Mouse (Mus musculus): ENCODE results near the gene 4930564D02Rik. TPM values are rescaled to one million over a fixed set of nuclear protein-coding genes. Genes with fewer than 3 reads are reported as not detected.

4930564D02Rik gene
- total RNA-seq (2021) = not detected
- long read RNA-seq, experiment 1 = 0 reads
- long read RNA-seq, experiment 2 = 0 reads

DNA sequence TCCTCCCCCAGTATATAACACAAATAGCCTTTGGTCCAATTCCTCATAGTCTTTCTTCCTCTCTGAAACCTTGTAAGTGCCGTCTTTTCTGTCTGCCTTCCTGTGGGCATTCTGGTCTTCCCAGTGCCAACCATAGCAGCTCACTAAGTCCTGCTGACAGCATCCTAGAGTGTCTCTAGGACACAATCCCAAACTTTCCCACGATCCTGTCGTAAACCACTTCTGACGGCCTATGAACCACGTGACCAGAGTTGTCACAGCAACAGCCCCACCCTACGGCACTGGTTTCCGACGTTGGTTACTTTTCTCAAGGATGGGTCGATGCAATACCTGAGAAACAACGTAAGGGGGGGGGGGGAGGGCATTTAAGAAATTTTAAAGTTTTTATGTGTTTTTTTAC lies at the start of gene 4930564D02Rik:
Gene 4930564D02Rik (plus strand): TSS at position 301 of the 400 bp plus-strand sequence.
- DNase-seq (ENCODE audit: low spot score in 2 of 2) = no peak

DNA sequence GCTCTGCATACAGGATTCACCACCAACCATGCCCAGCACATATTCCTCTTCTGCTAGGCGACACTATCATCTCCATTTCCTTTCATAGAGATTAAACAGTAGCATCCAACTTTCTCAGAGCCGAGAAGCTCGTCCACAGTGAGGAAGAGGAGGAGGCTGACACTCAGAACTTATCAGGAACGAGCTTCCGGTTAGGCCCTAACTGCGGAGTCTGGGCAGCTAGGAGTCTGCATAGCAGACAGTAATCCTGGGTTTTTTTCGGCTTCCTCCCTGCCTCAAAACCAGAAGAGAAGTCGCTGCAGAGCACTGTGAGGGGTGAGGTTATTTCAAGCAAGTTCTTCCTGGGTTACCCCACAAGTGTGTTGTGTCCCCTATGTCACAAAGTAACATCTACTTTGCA lies 49.3 kb upstream of the 4930564D02Rik start:
- no peak for DNase-seq (ENCODE audit: low spot score in 2 of 2)

DNA sequence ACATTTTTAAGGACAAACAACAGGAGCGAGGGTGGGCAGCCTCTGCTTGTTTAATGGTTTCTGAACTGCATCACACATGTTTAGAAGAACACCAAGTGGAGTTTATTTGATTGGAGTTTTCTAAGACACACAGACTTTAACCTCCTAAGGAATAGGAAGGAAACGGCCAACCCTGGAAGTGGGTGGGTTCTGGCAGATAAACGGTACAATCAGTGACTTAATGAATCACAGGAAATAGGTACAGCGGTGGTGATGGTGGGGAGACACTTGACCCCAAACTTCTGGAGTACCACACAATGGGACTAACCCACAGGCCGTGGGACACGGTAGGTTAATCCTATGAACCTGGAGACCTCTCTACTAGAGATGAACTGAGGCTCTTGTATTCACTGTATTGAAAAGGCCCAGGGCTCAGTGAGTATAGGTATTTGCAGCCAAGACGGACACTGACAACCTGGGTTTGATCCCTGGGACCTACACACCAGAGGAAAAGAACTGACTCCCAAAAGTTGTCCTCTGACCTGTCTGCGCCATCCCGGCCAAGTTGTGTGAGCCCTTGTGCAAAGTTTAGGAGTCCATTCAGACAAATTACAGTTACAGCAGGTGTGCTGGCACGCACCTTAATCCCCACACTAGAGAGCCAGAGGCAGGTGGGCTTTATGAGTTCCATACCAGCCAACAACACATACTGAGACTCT lies 48.4 kb upstream of the 4930564D02Rik start:
- DNase-seq (ENCODE audit: low spot score in 2 of 2) = no peak

DNA sequence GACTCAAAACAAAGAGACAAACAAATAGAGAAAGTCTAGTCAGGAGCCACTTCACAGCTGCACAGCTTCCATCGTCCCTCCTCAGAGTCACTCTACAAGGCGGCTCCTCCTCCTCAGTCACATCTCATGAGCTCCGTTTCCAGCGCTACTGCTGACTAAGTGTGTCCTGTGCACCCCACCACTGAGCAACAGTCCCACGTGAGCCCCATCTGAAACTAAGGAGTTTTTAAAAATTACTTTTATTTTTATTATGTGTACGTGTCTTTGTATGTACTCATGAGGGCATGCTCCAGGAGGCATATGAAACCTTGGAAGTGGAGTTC lies 47.9 kb upstream of the 4930564D02Rik start:
- no peak for DNase-seq (ENCODE audit: low spot score in 2 of 2)

GRCm38 (mm10) chr3:105019826-105020692 lies 46.6 kb upstream of the 4930564D02Rik start:
- DNase-seq (ENCODE audit: low spot score in 2 of 2) = no peak

GRCm38 (mm10) chr3:105023371-105024005 lies 43.2 kb upstream of the 4930564D02Rik start:
- DNase-seq (ENCODE audit: low spot score in 2 of 2) = no peak

GRCm38 (mm10) chr3:105036281-105036847 lies 30.3 kb upstream of the 4930564D02Rik start:
- DNase-seq (ENCODE audit: low spot score in 2 of 2) = no peak

DNA sequence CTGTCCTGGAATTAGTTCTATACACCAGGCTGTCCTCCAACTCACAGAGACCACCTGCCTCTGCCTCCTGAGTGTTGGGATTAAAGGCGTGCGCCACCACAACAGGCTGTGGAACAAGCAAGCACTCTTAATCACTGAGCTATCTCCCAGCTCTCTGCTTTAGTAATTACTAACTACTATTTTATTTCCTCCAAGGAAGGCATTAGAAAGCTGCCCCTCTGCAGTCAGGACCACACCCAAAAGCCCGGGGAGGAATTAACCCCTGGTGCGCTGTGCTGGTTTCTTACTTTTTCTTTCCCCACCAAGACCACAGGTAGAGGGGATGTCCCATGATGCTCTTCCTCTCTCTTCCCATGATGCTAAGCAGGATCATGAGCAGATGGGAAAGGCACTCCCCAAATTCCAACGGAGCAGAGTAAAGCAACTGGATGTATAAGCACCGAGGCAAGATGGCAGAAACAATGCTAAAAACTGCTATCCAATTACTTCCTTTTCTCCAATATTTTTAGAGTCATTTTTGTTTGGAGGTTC lies 29.3 kb upstream of the 4930564D02Rik start:
- no peak for DNase-seq (ENCODE audit: low spot score in 2 of 2)

DNA sequence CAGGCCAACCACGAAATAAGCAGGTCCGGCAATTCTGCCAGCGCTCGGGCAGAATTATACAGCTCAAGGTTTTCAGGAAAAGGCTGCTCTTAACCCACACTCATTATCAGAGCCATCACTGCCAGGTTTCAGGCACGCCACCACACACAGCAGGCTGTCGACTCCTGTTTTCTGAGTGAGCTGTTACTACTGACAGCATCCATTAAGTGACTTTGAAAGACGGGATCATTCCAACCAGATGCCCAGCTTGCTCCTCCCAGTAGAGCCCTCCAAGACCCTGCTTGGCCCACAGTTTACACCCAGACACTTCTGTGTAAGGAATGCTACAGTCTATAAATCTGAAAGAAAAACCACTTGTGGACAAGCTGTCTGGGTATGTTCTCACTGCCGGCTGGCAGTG lies 26.6 kb upstream of the 4930564D02Rik start:
- DNase-seq (ENCODE audit: low spot score in 2 of 2) = no peak

DNA sequence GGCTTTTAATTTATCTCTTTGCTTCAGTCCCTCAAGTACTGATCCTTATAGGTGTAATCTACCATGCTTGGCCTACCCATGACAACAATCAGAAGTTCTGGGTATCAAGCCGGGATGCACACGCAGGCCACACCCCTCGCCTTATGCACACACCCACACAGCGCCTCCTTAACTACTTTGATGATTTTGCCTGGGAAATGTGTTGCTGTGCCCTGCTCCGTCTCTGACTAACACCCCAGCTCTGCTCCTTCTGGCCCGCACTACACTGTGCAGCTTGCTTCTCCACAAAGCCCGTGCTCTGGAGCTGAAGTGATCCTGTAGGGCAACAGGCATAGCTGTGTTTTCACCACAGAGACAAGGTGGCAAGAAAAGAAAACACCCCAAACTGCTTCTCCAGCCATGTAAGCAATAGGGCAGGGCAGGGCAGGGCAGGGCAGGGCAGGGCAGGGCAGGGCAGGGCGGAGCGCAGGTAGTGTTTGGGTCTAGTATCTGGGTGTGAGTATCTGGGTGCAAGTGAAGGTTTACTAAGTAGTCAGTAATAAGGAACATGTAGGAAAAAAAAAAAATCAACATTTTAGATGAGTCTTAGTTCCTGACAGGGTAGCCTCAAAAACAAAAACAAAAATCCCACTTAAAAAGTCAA lies 25.5 kb upstream of the 4930564D02Rik start:
- DNase-seq (ENCODE audit: low spot score in 2 of 2) = peak in 1 of 2 experiments; percentile 15

DNA sequence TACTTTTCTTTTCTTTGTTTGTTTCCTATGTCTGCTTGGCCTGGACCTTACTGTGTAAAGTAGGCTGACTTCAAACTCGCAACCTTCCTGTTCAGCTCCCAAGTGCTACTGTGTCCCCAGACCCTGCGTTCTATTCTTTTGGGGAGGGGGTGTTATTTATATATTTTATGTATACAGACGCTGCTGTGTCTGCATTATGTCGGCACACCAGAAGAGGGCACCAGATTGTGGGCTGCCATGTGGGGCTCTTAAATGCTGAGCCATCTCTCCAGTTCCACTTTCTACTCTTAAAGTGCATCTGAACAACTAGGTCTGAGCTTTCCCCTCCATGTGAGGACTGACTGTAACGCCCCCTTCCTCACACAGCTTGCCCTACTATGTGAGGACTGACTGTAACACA lies 22.9 kb upstream of the 4930564D02Rik start:
- no peak for DNase-seq (ENCODE audit: low spot score in 2 of 2)

DNA sequence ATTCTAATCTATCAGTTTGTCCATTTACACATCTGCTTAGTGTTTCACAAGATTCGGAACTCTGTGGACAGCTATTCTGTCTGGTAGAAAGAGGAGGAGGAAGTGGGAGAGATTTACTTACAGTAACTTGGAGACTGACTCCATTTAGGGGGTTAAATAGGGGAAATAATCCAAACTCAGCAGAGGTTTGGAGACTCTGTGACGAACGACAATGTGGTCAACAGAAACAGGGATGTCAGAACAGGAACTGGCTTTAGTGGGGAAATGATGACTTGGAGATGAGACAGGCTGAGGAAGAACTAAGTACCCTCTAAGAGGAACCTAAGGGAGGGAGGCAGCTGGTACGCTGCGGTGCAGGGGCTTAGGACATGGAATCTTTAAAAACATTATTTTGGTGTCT lies 19.8 kb upstream of the 4930564D02Rik start:
- no peak for DNase-seq (ENCODE audit: low spot score in 2 of 2)

GRCm38 (mm10) chr3:105047616-105048015 lies 19.0 kb upstream of the 4930564D02Rik start:
- no peak for DNase-seq (ENCODE audit: low spot score in 2 of 2)

GRCm38 (mm10) chr3:105049848-105050247 lies 16.8 kb upstream of the 4930564D02Rik start:
- DNase-seq (ENCODE audit: low spot score in 2 of 2) = no peak

DNA sequence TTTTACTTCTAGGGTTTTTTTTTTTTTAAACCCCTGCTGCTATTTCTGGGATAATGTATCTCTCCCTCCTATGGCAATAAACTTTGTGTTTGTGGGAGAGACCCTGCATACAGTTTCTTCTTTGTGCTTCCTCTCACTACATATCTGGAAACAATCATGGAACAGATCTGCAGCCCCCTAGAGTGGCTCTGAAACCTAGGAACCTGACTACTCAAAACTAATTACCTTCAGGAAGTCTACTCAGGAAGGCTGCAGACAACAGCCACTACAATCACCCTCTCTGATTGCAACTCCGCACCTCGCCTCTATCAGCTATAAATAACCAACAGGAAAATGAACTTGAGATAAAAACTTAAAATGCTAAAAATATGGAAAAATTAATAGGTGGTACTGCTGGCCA lies 15.5 kb upstream of the 4930564D02Rik start:
- no peak for DNase-seq (ENCODE audit: low spot score in 2 of 2)

DNA sequence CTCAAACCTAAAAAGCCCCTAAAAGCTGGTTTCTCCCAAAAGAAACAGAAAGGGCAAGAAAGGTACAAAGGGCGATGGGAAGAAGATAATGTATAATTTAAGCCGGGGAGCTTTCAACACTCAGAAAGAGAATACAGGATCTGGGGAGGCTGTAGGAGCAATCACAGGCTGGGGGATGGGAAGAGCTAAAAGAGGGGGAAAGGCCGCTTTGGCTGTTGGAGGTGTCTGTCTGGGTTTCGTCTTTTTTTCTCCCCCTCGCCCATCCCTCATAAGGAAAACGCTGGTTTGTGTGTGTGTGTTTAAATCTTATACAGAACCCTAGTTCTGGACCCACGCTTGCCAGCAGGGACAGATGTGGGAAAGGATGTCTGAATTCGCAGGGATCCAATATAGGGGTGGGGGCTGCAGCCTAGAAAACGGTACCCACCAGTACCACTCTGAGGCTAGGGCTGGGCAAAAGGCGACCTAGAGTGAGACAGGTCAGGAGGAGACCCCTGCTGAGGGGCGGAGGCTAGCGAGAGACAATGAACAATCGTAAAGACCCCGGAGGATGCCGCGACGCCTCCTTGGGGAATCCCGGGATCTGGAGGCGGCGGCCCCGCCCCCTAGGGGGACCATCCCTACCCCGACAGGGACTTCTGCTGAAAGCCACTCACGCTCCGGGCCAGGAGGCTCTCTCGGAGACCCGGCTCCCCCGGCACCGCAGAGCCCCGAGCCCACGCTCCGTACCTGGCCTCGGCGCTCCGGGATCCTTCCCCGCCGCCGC lies 14.3 kb upstream of the 4930564D02Rik start:
- DNase-seq (ENCODE audit: low spot score in 2 of 2) = no peak

DNA sequence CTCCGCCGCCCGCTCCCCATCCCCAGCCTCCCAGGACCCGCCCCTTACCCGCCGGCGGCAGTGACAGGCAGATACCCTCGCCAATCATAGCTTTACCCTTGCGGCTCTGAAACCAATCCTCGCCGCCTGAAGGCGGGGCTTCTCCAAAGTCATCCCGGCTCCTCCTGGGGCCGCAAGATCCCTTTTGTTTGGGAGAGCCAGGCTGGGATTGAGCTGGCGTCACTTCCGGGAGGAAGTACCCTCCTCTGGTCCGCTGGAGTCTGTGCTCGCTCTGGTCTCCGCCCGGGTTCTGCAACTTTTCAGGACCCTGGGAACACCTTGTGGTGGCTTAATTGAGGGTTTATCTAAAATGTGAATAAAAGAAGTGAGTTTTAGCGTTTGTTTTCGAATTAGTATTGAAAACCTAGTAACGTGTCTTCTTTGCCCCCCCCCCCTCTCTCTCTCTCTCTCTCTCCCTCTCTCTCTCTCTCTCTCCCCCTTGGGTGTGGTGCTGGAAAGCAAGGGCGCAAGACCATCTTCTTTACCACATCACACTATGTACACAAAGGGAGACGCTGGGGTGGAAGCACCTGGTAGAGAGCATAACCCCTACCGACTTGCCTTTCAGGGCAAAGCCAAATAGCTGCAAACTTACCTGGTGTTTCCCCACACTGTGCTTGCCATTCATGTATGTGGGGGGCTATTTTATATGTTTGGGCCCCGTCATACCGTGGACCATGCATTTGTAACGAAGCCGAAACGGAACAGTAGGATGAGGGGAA lies 13.5 kb upstream of the 4930564D02Rik start, which contains the start of gene Cttnbp2nl:
Gene Cttnbp2nl (minus strand): TSS at position 210 of the 761 bp plus-strand sequence.
- DNase-seq (ENCODE audit: low spot score in 2 of 2) = peak; percentile 97 to 98

- no peak for DNase-seq (ENCODE audit: low spot score in 2 of 2)
These were observed 13.0 kb upstream of the 4930564D02Rik start for GRCm38 (mm10) chr3:105053698-105054001.

DNA sequence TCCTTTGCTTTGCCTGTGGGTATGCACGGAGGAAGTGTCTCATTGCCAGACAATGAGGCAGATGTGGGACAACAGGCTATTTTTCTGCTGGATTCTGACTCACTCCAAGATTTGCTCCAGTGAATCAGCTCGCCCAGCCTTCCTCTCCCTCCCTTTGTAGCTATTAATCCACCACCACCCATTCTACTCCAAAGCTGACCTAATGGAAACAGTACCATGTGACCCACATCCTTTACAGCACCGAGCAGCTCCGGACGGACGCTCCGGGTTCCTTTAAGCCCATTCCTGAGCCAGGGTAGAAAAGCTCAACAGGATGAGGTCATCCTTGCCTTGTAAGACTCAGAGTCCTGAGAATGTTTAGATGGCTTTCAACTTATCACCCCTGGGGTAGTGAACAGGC lies 11.7 kb upstream of the 4930564D02Rik start:
- peak; percentile 45 to 52 for DNase-seq (ENCODE audit: low spot score in 2 of 2)
